Mouse (Mus musculus): ENCODE results near the gene Adamts18.

DNA sequence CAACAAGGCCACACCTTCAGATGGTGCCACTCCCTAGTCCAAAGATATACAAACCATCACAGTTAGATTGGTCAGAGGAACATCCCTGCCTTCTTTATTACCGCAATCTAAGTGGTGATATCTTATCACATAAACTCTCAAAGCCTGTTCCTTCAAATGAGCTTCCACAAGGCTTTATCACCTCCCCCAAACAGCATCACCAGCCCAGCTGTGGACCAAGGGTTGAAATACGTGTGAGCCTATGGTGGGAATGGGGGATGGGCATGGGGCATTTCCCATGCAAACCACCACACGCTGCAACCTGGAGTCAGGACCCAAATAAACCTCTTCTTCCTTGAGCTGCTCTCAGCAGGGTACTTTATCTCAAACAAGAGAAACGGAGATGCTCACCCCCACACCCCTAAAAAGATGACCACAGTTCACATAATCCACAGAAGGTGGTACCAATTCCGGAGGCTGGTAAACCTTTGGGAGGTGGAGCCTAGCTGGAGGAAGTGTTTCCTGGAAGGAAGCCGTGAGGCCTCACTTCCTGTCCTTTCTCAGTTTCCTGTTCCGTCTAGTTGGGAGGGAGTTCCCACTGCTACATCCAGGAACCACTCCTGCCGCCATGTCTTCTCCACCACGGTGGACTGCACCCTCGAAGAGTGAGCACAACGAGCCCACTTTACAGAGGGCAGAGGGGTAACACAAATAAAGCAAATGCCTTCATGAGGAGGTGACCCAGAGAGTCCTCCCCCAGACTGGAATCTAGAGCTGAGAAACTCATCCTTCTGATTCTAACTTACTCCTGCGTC is 11.5 kb upstream of the Adamts18 start:
- TF ChIP-seq CTCF (IDR thresholded peaks at IDR 0.05; ENCODE audit: low read depth) (no peak), EP300 (IDR thresholded peaks at IDR 0.05; ENCODE audit: low read depth) (no peak)
